Mouse (Mus musculus) urinary bladder, adult 2 months (tissue): ENCODE data around the gene Srpx. TPM values are rescaled to one million over a fixed set of nuclear protein-coding genes. Genes with fewer than 3 reads are reported as not detected.

Source experiments
- DNase-seq: peaks from one replicate; pipeline ENCODE4 v3.0.0; 2022; ENCODE audit warnings: low spot score
- polyA plus RNA-seq: library from polyadenylated mRNA; depleted of rRNA; stranded (reverse); fragments of >200 nt; gene quantifications from 2 replicates; pipeline ENCODE4 v1.2.3, GENCODE M21; 2012; rRNA removed

Gene Srpx
- polyA plus RNA-seq, result 48.0 and 54.9 TPM in 2 replicates

DNA sequence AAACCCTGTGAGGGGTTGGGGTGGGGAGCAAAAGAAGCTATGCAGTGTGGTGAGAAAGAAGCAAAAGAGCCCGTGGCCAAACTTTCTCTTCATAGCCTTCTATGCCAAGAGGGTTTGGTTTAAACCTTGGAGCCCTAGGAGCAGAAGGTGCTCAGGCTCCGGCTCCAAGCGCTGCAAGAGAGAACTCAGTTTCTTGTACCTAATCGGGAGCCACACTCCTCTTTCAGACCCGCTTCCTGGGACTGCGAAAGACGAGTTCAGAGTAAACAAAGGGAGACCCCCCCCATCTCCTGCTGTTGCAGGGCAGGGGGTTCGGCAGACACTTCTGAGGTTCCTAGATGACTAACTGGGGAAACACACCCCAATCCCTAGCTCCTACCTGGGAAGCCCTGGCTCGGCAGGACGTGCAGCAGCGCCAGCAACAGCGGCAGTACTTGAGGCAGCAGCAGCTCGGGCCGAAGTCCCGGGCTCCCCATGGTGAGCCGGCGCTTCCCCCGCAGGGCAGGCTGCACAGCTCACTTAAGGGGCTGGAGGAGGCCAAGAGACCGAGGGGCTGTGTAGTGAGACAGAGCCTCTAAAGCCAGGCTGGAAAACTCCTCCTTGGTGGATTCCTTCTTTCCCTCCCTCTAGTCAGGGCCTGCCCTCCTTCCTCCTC, at the start of gene Srpx:
TSS of gene Srpx (minus strand) at position 645 of the 655 bp plus-strand sequence.
- DNase-seq, result no peak

DNA sequence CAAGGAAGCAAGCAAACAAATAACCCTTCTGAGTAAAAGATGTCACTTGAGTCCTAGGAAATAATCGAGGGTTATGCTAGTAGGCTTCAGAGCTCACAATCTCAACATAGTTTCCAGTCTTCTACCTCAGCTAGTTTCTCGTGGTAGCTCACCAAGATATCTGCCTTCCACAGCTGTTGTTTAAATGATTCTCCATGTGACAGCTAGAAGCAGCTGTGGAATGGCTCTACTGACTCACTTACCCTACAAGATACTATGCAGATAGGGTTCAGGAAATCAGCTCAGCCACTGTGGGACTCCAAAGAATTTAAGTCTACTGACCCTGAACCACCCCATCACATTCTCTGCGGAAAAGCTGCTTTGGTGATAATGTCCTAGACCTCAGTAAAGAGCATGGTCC, 34.9 kb upstream of the Srpx start:
- no peak for DNase-seq

DNA sequence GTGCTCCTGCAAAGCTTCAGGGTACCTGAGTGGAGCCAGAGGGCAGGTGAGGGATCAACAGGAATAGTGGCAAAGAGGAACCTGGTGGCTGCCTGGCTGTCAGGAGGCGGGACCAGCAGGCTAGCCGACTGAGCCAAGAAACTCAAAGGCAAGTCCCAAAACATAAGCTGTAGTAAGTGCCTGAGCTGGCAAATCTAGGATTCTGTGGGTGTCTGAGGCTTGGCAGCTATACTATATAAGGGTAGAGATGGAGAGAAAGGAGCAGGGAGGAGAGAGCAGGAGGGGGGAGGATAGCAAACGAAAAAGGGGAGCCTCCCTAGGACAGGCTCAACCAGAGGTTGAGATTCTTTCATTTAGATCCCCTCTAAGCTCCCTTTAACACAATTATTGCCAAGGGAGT, 1.7 kb downstream of the Srpx start:
- no peak for DNase-seq

DNA sequence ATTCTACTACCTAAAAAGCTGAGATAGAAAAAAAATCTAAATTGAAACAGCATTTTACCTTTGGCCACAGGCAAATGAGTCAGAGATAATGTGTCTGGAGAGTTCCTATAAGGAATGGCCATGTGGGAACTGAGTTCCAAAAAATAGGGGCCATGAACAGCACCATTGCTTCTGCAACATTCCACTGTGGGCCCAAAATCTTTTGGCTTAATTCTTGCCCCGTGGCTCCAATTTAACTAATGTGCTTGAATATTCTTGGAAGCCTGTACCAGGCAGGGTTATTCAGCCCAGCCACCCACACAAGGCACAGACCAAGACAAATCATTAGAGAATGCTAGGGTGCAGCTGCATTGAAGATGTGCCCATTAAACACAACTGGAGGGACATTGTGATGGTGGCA, 6.8 kb downstream of the Srpx start:
- DNase-seq, result no peak

DNA sequence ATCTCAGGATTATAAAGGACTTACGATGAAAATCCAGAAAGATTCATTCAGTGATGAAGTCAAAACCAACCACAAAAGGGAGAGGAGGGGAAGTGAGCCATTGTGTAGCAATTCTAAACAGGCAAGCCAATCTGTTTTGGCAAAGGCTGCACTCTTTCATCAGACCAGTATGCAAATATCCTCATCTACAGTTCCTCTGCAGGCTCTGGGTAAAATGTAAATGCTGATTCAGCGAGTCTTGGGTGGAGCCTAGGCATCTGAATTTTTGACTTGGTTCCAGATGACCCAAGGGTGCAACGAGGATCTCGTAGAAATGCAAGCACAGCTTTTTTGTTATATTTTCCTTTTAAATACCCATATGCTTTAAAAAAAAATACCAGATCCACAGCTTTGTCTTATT, 9.0 kb downstream of the Srpx start:
- DNase-seq, result no peak

DNA sequence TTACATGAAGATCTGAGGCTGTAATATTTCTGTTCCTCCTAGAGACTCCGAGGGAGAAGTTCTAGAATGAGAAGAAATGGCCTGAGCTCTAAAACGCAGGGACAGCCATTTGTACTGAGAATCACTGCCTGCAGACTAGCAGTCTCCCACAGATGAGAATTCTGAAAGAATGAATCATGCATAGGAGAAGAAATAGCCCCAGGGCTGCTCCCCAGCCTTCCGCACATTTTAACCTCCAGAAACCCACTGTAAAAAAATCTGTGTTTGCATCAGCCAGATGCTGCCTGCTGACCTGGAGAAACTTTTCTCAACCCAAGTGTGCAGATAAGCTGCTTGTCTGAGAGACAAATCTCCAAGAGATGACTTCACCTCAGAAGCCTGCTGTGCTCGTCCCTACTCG, 12.0 kb downstream of the Srpx start:
- DNase-seq, result no peak

DNA sequence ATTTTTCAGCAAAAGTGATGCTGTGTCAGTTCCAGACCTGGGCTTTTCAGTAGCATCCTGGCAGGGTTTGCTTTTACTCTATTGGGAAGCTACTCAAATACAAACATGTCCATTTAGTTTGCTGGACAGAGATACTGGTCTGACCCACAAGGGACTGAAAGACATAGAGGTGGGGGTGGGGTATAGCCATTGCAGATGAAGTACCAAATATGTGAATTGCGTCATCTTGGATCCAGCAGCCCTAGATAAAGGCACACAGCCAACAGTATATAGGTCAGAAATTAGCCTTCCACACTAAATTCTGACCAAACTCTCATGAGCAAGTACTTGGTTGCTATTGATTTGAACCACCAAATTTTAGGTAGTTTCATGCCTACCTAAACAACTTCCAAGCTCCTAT, 14.8 kb downstream of the Srpx start:
- DNase-seq, result no peak

DNA sequence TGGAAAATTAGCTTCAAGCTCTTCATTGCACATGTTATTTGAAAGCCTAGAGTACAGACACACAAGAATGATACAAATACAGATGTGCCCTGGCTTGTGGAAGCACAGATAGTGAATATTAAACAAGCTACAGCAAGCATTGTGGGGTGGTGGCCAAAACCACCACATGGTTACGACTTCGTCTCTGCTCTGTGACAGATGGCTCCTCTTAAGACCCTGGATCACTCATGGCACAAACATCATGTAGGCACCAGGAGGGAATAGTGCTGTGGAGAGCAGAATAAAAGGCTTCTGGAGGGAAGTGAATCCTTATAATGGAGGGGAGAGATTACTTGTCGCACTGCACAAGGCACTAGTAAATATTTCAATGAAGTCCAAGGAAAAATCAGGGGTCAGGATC, 21.7 kb downstream of the Srpx start:
- DNase-seq, result no peak

DNA sequence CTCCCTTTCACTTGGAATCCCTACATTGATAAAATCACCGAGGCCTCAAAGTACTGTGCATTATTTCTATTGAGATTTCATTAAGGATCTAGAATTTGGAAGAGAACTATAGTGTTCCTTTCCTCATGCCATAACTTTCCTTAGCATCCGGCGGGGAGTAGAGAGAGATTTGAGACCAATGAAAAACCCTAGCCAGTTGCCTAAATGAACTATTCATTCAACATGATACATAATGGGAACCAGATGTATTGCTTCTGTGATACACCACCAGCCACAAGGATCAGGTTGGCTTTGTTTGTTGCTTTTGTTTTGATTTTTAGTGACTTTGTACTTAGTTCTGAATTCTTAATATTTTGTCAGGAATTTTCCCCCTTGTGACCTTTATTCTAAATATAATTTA, 37.1 kb downstream of the Srpx start:
- DNase-seq, result no peak

DNA sequence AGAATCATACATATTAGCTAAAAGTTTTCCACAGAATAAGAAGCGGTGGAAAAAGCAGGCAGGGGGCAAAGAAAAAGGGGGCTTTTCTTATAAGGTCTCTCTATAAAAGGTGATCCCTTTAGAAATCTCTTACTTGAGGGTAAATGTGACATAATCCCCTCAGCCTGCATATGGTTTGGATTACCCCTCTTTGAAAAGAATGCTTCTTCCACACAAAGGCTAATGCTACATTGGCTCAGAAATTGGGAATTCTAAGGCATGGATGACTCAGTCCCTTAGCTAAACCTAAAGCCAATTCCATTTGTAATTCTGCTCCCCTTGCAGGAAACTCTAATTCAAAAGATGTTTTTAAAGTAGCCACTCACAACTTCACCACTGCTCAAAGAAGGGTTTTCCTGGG, 37.5 kb downstream of the Srpx start:
- DNase-seq, result no peak

DNA sequence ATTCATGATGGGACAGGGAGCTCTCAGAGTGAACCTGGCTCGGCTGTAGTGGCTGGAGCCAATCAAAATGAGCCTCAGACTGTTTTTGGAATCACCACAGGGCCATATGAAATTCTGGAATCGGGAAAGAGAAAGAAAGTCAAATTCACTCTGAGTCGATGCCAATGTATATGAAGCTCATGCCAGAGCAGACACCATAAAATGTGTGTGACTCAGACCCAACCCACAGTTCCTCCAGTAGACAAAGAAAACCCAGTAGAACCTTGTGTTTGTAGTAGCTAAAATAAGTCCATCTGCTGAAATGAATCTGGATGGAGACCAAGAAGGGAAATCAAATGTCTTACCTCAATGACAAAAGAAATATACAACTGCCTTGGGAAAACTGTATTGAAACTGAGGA, 43.5 kb downstream of the Srpx start:
- DNase-seq, result no peak

DNA sequence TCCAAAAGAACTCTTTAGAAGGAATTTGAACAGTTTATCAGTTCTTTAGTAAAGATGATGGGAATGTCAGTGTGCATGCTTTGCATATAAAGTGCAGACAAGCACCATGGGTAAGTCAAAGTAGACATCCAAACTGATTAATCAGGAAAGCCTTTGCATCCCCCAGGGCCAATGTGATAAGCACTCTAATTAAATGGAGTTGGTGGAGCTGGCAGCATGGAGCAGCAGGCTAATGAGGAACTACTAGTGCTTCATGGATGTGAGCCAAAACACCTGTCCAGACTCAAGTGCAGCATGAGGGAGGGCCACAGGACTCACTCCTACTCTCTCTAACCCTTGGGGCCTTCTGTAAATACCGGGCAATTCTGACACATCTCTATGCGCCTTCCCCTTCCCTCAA, 46.0 kb downstream of the Srpx start:
- DNase-seq, result no peak

DNA sequence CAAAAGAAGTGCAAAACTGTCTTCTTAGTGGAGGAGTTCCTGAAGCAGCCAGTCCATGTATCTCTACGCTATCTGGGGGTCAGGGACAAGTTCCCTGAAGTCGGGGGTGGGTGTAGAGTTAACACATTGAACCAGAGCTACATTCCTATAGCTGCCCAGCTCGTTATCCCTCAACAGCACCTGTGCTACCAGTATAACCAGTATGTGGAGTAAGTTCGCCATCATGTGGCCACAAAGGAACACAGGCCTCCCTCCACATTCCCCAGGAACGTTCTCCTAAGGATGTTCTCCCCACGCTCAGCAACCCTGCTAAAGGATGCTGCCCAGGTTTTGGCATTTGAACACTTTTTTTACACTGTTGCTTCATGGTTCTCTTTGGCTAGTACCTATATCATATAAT, 46.8 kb downstream of the Srpx start:
- no peak for DNase-seq

DNA sequence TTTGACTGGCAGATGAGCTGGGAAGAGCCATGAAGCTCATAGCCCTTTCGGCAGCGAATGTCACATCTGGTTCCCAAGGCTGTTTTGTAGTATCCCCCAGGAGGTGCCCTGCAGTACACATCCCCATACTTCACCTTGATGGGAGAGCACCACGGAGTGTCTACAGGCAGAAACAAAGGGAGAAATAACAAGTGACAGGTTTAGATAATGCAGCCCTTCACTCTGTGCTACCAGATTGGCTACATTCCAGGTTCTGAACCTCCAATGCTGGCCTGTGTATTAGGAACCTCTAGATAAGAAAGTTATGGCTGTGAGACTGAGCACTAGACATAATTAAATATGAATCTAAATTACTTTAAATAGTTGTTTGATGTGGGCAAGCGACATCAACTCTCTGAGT, 48.1 kb downstream of the Srpx start:
- DNase-seq, result no peak

DNA sequence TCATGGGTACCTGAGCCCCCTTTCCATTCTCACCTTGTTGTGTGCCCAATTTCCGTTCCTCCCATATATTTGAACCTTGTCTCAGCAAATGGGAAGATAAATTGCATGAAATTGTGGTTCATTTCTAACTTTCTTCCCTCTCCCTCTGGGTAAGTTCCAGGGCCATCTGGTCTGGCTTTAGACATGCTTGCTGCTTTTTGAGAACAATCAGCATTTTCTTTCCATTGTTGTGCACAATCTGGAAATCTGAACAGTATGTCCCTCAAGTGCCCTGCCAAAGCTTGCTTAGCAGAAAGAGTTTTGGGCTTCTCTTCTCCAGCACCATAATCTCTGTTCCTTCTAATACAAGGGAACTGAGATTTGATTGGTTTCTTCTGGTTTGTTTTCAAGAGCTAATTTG, 53.7 kb downstream of the Srpx start:
- DNase-seq, result no peak

DNA sequence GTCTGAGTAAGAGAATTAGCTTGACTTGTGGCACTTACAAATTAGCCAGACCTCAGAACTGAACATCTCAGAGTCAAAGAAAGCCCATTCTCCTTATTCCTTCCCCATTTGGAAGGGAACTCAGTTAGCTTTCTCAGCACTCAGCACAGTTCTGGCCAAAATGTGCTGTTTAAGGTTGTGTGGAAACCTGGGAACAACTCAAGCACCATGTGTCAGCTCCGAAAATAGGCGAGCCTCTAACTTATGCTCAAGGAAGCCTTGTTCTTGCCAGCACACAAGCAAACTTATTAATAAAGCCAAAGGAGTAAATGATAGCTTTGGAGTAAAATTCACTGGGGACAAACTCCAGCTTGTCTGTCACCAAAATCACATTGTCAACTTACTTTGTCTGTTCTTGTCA, 54.1 kb downstream of the Srpx start:
- no peak for DNase-seq

DNA sequence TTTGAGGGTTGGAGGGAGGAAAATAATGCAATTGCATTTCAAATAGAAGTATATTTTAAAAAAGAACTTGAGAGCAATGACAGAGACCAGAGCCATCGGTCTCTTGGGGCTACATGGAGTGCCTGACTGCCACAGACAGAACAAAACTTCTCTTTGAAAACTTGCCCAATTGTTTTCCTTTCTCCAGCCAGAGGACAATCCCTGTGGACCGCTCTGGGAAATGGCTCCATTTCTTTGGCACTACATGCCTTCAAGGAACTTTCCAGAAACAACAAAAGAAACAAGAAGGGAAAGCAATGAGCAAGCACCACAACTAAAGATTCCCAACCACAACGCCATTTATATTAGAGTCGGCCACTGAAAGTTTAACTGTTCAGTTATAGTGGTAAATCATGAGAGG, 55.3 kb downstream of the Srpx start:
- no peak for DNase-seq

DNA sequence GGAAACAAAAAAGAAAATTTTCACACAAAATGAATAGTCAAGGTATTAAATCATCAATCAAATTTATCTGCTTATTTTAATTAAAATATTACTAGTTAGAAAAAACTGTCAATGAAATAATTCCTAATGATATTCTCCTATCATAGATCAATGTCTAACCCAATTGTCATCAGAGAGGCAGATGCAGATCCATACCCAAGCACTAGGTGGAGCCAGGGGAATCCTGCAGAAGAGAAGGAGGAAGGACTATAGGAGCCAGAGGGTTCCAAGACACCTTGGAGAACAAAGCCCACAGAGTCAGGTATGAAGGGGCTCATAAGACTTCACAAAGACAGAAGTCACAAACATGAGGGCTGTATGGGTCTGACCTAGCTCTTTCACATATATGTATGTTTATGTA, 82.8 kb downstream of the Srpx start:
- no peak for DNase-seq

DNA sequence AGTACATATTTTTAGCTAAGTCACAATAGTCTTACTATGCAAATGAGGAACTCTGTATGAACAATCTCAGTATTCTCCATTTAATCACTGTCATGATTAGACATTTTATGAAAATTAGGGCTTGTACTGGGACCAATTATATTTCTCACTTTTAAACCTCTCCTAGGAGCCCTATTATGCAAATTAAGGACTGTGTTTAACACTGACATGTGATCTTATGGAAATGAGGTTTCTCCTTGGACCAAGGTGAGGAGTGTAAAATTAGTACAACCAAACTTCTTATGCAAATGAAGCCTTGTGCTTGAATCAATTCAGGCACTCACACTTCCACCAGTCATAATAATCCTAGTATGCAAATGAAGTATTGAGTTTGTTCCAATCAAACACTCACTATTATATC, 107.3 kb downstream of the Srpx start:
- no peak for DNase-seq

DNA sequence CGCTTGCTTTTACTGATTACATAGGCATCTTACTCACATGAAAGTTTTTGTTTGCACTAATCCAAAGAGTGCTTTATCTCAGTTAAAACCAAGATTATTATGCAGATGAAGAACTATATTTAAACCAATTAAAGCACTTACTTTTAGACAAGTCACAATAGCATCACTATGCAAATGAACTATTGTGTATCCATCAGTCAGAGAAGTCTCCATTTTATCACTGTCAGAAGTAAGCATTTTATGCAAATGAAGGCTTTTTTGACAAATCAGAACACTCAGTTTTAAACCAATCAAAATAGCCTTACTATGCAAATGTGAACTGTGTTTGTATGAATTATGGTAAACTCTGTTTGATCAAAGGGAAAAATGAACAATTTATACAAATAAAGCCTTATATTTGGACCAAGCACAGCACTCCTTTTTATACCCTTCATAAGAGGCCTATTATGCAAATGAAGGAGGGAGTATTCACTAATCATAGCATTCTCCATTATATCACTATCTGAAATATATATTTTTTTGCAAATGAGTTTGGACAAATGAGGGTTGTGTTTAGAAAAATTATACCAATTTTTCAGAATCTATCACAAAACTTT, 109.7 kb downstream of the Srpx start:
- DNase-seq, result no peak

DNA sequence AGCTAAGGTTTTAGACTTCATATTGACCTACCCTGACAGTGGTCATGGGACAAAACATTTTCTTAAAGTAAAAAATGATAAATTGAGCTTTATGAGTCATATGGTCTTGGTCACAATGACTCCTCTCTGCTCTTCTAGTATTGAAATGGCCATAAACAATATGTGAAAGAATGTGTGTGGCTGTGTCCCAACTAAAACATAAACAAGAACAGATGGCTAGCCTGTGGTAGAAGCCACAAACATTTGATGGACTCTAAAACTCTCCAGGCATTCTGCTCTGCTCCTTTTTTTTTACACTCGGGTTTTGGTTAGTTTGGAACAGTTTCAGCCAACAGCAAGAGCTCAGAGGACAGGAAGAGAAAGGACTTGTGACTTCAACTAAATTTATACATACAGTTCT, 111.6 kb downstream of the Srpx start:
- no peak for DNase-seq

DNA sequence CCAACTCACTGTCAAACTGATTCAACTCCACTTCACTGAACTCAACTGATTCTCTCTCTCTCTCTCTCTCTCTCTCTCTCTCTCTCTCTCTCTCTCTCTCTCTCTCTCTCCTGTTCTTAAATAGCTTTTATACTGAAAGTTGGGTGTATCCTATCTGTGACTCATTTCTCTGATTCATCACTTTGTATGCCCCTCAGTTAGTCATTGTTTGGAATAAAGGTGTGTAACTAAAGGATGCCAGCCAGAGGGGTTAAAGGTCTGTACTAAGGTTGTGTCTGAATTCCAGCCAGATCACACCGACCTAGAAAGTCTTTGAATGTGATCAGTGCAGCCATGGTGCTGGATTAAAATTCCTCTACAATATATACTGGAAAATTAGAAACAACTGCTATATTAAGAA, 116.8 kb downstream of the Srpx start:
- no peak for DNase-seq
